Mouse (Mus musculus): ENCODE data around the gene Gpatch8.

Gpatch8 gene

DNA sequence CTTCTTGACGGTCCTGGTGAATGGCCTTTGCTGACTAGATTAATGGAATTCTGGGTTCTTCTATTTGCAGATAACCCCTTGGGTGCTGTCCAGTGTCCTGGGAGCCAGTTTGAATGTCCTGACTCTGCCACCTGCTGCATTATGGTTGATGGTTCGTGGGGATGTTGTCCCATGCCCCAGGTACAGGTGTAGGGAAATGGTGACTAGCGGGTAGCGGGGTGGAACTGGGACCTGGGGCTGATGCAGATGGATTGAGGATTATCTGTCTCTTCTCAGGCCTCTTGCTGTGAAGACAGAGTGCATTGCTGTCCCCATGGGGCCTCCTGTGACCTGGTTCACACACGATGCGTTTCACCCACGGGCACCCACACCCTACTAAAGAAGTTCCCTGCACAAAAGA is 122.3 kb downstream of the Gpatch8 start:
- DNase-seq (ENCODE audit: low spot score), result no peak

DNA sequence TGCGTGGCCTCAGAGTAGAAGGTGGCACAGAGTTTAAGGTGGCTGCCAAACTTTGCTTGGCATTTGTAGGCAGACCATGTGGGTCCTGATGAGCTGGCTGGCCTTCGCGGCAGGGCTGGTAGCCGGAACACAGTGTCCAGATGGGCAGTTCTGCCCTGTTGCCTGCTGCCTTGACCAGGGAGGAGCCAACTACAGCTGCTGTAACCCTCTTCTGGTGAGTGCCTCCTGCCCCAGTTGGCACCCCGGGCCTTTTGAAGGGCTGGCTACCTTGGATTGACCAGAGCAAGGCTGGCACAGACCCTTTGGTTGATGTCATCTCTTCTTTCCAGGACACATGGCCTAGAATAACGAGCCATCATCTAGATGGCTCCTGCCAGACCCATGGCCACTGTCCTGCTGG is 123.3 kb downstream of the Gpatch8 start:
- no peak for DNase-seq (ENCODE audit: low spot score)

DNA sequence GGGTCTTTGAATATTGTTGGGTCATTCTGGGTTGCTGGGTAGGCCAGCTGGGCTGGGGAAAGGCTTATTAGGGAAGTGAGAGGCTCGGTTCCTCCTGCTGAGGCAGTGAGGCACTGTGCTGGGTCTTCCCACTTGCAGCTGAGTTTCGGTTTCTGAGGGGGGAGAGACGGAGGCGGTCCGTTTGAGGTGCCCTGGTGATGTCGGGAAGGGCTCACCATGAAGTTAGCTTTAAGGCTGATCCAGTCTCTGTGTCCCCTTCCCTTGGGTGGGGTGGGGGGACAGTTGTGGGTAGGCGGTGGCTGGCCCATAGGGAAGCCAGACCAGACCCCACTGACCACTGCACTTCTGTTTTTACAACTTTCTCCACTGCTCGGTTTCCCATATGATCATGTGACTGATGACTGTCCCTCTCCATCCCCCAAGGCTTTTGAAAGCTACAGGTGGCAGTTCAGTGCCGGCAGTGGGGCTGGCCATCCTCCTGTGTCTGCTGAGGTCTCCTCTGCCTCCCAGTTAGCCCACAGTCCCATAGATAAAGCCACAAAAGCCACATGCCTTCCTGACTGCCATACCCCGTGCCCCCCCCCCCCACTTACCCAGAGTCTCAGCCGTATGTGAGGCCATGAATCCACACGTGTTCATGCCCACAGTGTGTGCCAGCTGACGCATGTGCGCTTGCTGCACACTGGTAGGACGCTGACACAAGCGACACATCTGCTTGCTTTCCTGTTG is 123.9 kb downstream of the Gpatch8 start:
- peak; percentile 47 for DNase-seq (ENCODE audit: low spot score)

DNA sequence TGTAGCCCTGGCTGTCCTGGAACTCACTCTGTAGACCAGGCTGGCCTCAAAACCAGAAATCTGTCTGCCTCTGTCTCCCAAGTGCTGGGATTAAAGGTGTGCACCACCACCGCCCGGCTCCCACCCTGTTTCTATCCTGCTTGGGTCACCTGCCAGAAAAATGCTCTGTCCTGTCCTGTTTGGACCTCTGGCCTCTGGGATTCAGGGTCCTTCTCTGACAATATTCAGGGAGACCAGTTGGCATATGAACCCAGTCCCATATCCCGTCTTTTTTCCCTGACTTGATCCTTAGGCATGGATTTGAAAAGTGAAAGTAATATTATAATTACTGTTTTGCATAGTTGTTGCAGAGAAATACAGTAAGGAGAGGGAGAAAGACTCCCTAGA is 124.5 kb downstream of the Gpatch8 start:
- DNase-seq (ENCODE audit: low spot score), result no peak

DNA sequence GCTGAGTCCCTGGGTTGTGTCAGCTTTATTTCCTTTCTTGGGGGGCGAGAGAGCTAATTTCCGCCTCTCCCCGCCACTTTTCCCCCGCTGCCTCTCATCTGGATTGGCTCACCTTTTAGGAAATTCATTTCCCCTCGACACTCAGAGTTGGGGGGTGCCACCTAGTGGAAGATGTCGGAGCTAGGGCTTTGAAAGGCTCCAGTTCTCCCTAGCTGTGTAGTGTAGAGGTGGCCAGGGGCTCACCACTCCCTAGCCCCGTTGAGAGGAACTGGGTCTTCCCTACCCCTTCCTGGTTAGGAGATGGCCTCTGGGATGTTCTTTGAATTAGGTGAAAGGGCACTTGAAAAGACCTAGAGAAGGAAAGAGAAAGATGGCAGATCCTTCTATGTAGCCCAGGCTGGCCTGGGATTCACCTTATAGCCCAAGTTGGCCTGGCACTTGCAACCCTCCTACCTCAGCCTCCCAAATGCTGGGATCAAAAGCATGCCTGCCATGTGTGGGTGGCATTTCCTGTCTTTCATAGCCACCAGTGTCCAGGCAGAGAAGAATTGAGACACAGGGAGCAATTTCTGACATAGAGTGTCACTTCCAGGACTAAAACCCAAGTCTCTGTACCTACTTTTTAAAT is 125.1 kb downstream of the Gpatch8 start:
- DNase-seq (ENCODE audit: low spot score), result peak; percentile 67

DNA sequence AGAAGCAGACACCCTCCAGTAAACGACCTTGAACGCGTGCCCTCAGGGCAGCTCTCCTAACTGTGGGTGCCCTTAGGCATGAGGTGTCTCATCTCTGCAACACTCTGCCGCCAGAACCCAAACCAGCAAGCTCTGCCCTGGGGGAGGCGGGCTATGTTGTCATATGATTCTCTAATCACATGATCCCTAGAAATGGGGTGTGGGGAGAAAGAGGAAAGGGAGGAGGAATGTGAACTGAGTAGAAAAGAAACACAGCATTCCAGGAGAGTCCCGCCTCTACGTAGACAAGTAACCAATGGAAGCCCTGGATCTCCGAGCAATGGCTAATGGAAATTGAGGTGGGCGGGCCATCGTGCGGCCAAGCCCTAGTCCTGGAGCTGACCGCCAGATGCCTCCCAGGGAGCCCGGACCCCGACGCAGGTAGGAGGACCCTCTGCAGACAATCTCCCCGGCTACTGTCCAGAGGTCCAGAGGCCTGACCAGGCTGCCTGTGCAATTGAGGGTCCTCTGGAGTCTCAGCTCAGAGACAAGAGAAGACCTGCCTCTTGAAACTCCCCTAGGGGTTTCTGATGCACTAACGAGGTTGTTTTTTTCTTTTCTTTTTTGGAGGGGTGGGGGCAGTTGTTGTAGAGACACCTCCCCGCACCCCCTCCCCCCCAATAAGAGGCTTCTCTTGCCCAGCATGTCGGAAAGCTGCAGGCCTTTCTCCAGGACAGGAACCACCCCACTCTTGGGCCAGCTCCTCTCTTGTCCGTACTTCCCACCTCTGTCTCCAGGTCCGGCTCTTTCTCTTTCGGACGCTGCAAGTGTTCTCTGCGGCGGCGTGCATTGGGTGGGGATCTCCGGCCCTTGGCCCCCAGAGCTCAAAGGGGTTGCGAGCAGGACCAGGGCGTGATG is 125.8 kb downstream of the Gpatch8 start, which contains the start of gene Grn:
Gene Grn (plus strand): TSS at position 195 of the 897 bp plus-strand sequence.
- DNase-seq (ENCODE audit: low spot score), result peak; percentile 68

DNA sequence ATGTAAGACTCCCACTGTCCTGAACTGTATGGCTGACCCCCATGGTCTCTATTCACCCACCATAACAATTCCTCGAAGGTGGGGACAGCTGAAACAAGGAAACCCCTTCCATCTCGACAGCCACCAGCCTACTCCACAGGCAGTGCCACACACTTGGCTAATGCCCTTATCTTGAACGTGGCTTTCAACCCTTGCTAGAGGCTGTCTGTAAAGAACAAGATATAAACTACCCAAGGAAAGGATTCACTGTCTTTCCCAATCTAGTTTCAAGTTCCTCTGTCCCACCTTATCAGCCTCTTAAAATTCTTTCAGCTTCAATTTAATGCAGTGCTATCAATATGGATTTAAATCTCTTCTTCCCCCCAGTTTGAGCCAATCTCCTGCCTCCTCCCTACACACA is 126.6 kb downstream of the Gpatch8 start:
- DNase-seq (ENCODE audit: low spot score), result no peak

DNA sequence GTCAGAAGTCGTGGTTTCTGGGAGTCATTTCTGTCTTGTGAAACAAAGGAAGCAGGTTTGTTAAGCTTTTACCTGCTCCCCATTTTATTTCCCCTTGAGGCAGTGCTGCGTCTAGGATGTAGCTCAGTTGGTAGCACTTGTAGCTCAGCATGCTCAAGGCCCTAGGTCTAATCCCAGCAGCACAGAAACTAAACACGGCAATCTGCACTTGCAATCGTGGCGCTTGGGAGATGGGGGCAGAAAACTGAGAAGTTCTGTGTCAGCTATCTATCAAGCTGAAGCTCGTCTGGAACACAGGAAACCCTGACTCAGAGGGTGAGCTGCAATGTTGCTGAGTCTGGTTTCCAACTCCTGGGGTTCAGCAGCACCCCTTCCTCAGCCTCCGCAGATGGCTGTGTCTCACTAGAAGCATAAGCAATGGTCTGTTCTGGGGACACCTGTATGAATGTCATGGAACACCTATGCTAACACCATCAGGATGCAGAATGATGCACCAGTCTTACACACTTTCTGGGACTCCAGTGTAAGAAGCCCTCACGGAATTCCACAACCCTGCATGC is 127.1 kb downstream of the Gpatch8 start:
- DNase-seq (ENCODE audit: low spot score), result no peak
